Mouse (Mus musculus): ENCODE measurements around the gene Zfp143. TPM values are rescaled to one million over a fixed set of nuclear protein-coding genes. Genes with fewer than 3 reads are reported as not detected.
A peak's percentile ranks its signal among the peaks of the same experiment; 100 is the strongest.

Zfp143 gene
- polyA plus RNA-seq, 1 experiment from 2014 or later, result 32.5 TPM

DNA sequence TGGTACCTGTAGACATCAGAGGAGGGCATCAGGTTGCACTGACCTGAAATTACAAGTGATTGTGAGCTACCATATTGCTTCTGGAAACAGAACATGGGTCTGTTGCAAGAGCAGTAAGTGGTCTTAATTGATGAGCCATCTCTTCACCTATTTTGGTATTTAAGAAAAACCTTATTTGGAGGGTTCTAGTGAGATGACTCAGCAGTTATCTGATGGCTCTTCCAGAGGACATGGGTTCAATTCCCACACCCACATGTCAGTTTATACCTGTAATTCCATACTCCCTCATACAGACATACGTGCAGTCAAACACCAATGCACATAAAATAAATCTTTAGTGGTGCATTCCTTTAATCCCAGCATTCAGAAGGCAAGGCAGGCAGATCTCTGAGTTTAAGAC is 82.8 kb downstream of the Zfp143 start:
- ATAC-seq (ENCODE audit: low FRiP score), result no peak
- WGBS, result 93% methylated on average over 1 of the region's 1 CpGs

More for the DNA sequence above, 82.8 kb downstream of the Zfp143 start:
- Histone ChIP-seq H3K4me2 (no peak overlapping the region), H3K36me3 (ENCODE audit: control insufficient read depth, insufficient read depth, low read length) (peaks cover 17% of the 10 kb centered on the region), H3K9me3 (ENCODE audit: control insufficient read depth, low read length) (no peaks in the 10 kb centered on the region), H3K27me3 (ENCODE audit: control insufficient read depth, insufficient read depth, low read length) (no peaks in the 10 kb centered on the region), H3K27ac (ENCODE audit: low read depth, low read length) (no peak overlapping the region), H3K9ac (ENCODE audit: low read length) (no peak overlapping the region), H3K4me1 (ENCODE audit: control insufficient read depth, insufficient read depth, low read length) (no peaks in the 10 kb centered on the region), H3K4me3 (ENCODE audit: low read depth, low read length) (no peak overlapping the region)
- peak; percentile 59 for DNase-seq (ENCODE audit: low spot score, missing footprints)

Other genes starting within 250 kb of the Zfp143 start
- gene Scube2, start 195.5 kb upstream of the Zfp143 start, polyA plus RNA-seq (2014; fragmentation: Nextera tagmentation; extraction: Ambion mirVana), result 3.6 and 4.2 TPM in 2 replicates
- gene Dennd5a, start 100.7 kb upstream of the Zfp143 start, polyA plus RNA-seq (2014; fragmentation: Nextera tagmentation; extraction: Ambion mirVana), result 52.4 and 53.0 TPM in 2 replicates
- gene Tmem41b, start 74.3 kb upstream of the Zfp143 start, polyA plus RNA-seq (2014; fragmentation: Nextera tagmentation; extraction: Ambion mirVana), result 85.6 and 89.5 TPM in 2 replicates
- 37.8 and 40.2 TPM in 2 replicates for gene Ipo7, start 42.9 kb upstream of the Zfp143 start, polyA plus RNA-seq (2014; fragmentation: Nextera tagmentation; extraction: Ambion mirVana)
- 31.2 and 32.6 TPM in 2 replicates for gene Wee1, start 60.8 kb downstream of the Zfp143 start, polyA plus RNA-seq (2014; fragmentation: Nextera tagmentation; extraction: Ambion mirVana)
- 15.1 and 17.2 TPM in 2 replicates for gene Swap70, start 160.5 kb downstream of the Zfp143 start, polyA plus RNA-seq (2014; fragmentation: Nextera tagmentation; extraction: Ambion mirVana)

Data from midbrain, embryonic 11.5 days (tissue).